Mouse (Mus musculus) adrenal gland, postnatal 4 days (tissue): ENCODE measurements around the gene Olfr1161. TPM values are rescaled to one million over a fixed set of nuclear protein-coding genes. Genes with fewer than 3 reads are reported as not detected.
"Not testable (repeated sequence)": the region's sequence is repeated elsewhere in the genome, so short reads cannot be mapped to it uniquely, and the experiment has no call there.

Source experiments
- DNase-seq, 2 experiments: peaks; one replicate each; pipeline ENCODE4 v3.0.0; 2021 to 2022; ENCODE audit warnings: low spot score in 2 of 2, mixed read lengths in 2 of 2
- long read RNA-seq, 2 experiments: library from polyadenylated mRNA; stranded (forward); transcript quantifications; one replicate each; pipeline ENCODE4 v2.0.0; 2021
- total RNA-seq, 2 experiments: library from RNA; stranded (reverse); gene quantifications; 2 replicates each; pipeline ENCODE4 v1.2.3; 2021

Gene Olfr1161
- total RNA-seq, result not detected
- long read RNA-seq, experiment 1, result 0 reads
- long read RNA-seq, experiment 2, result 0 reads

DNA sequence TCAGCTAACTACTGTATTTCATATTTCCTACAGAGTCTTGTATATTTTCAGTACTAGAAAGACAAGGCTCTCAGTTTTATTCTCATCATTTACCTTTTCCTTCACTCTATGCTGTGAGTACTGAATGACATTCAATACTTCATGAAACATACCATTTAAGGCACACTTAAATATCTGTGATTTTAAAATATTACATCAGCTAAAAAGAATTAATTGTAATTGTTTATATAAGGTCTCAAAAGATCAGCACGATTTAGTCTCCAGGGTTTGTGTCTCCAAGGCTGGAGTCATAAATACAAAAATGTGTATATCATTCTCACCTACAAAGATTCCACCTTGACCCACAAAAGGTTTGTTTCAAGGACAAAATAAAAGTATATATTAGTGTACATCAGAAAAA is at the start of gene Olfr1161:
Gene Olfr1161 (plus strand): TSS at position 301 of the 400 bp plus-strand sequence.
- not testable (repeated sequence) for DNase-seq

DNA sequence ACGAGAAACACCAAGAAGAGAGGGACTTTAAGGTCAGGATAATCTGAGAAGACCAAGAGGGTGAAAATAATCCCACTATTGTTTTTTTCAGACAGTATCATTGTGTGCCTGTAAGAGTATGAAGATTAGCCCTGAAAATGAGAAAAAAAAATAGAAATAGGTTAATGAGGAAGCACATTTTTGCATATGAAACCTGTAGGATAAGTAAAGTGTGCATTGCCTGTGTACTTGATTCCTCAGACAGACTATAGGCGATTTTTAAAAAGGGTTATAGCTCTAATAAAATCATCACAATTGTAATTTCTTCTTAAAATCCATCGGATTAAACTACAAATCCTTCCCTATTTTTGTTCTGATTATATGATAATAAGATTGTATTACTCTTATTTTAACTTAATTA is 48.0 kb upstream of the Olfr1161 start, which contains the start of gene Olfr74:
Gene Olfr74 (minus strand): TSS at position 101 of the 400 bp plus-strand sequence.
- DNase-seq, result no peak

DNA sequence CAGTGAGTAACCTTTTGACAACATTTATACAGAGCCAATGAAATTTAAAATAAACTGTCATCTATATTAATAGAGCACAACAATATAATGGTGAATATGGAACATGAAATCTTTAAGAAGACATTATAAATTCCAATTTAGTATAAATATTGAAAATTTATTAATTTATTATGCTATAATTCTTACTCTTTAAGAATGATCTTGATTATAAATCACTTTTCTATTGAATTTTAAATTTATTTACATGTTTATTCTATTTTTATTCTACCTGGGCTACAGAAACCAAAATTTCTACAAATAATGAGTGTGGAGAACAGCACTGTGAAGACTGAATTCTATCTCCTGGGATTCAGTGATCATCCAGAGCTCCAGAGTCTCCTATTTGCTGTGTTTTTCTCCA is 32.8 kb upstream of the Olfr1161 start, which contains the start of gene Olfr1158:
Gene Olfr1158 (plus strand): TSS at position 301 of the 400 bp plus-strand sequence.
- DNase-seq, result no peak

DNA sequence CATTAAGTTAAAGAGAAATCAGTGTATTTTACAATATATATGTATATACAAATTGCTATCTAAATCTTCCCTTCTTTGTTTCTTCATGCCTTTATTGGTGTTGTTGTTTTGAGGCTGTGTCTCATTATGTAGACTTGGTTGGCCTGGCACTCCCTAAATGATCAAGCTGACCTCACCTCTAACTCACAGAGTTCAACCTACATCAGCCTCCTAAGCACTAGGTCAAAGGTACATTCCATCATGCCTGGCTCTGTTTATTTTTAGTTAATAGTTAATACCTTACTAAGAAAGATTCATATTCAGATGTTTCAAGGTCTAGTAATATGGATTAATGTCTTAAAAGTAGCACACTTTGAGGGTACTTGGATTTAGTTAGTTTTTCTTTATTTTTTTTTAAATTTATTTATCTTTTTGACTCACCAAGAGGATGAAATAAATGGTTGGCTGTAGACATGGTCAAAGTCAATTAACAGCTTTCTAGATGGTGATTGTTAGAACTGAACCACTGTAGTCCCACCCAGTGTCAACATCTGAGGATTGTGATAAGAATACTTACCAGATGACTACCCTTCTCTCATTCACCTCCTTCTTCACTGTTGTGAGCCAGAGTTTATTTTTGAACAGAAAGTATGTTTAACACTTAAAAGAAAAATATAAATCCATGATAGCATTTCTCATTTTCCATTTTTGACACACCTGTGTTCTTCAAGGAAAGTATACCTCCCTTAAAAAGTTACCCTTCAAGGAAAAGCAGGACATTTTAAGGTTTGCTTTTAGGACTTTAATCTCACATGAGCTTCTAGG is 14.9 kb upstream of the Olfr1161 start, which contains the start of gene Olfr1160:
Gene Olfr1160 (minus strand): TSS at position 754 of the 804 bp plus-strand sequence.
- no peak for DNase-seq

DNA sequence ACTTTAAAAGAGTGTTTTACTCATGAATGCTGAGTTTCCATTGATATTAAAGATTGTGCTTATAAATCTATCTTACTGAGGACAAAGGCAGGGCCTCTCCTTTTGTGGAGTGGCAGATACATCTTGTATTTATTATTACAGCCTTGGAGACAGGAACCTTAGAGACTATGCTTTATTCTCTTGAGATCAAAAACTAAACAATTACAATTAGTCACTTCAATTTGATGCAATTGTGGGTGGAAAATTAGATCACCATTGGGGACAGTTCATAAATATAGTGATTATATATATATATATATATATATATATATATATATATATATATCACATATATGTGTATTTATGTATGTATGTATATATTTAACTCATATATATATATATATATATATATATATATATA is 15.0 kb downstream of the Olfr1161 start, which contains the start of gene Olfr73:
Gene Olfr73 (minus strand): TSS at position 101 of the 400 bp plus-strand sequence.
- no peak for DNase-seq

DNA sequence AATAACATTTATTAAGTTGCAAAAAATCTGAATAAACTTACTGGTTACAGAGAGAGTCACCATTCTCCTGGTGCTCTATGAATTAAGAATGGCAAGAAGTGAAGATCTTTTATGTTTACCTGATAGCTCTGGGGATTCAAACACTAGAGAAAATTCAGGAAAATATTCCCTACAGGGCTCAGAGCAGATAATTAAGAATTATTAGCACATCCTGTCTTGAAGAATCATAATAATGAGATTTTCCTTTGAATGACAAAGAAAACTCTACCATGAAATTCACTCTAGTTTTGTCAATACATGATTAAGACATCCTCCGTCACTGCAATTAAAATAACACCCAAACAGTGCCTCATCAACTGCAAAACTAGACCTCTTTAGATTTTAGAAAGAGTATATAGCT is 28.5 kb downstream of the Olfr1161 start, which contains the start of gene Olfr1162:
Gene Olfr1162 (minus strand): TSS at position 101 of the 400 bp plus-strand sequence.
- no peak for DNase-seq

DNA sequence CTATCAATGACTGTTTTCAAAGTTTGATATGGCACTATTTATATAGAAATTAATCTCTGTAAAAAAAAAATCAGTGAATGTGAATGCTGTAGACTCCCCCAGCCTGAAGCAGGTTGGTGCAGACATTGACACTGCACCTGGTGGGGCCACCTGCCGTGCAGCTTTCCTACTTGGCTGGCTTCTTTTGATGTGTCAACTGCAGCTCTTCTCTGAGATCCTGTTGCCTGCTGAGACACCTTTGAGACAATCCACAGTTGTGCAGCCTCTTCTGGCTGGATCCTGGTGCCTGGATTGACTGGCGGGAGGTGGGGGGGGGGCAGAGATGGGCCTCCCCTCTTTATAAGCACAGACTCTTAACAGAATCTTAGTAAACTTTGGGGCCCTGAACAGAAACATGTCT is 41.0 kb downstream of the Olfr1161 start:
- no peak for DNase-seq

DNA sequence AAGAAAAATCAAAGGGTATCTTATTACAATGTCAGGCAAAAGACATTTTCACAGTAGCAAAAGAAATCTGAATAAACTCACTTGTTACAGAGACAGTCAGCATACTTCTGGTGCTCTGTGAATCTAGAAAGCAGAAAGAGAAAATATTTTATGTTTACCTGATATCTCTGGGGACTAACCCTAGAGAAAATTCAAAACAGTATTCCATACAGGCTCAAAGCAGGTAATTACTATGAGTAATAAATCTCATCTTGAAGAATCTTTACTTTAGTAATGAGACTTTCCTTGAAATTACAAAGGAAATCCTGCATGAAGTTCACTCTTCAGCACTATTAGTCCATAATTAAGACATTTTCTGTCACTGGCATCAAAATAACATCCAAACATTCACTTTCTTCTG is 49.2 kb downstream of the Olfr1161 start, which contains the start of gene Olfr1163:
Gene Olfr1163 (minus strand): TSS at position 101 of the 400 bp plus-strand sequence.
- DNase-seq, result no peak

Other genes with a start within 250 kb of the Olfr1161 start
- not detected for gene Olfr152, start 243.3 kb upstream of the Olfr1161 start, total RNA-seq
- gene Olfr1143, start 222.2 kb upstream of the Olfr1161 start, total RNA-seq, result not detected
- gene Olfr1145, start 213.0 kb upstream of the Olfr1161 start, total RNA-seq, result not detected
- gene Olfr1148, start 192.2 kb upstream of the Olfr1161 start, total RNA-seq, result not detected
- not detected for gene Olfr1150-ps1, start 178.8 kb upstream of the Olfr1161 start, total RNA-seq
- not detected for gene Olfr1151, start 166.9 kb upstream of the Olfr1161 start, total RNA-seq
- gene Olfr1152, start 156.3 kb upstream of the Olfr1161 start, total RNA-seq, result not detected
- not detected for gene Olfr1153, start 127.8 kb upstream of the Olfr1161 start, total RNA-seq
- gene Olfr1154, start 117.6 kb upstream of the Olfr1161 start, total RNA-seq, result not detected
- not detected for gene Olfr1155, start 77.6 kb upstream of the Olfr1161 start, total RNA-seq
- gene Olfr1156, start 69.7 kb upstream of the Olfr1161 start, total RNA-seq, result not detected
- gene Olfr1157, start 54.5 kb upstream of the Olfr1161 start, total RNA-seq, result not detected
- not detected for gene Olfr74, start 48.1 kb upstream of the Olfr1161 start, total RNA-seq
- not detected for gene Olfr1158, start 32.7 kb upstream of the Olfr1161 start, total RNA-seq
- gene Olfr1160, start 14.5 kb upstream of the Olfr1161 start, total RNA-seq, result not detected
- gene Olfr73, start 14.9 kb downstream of the Olfr1161 start, total RNA-seq, result not detected
- gene Olfr1162, start 28.4 kb downstream of the Olfr1161 start, total RNA-seq, result not detected
- not detected for gene Olfr1163, start 49.1 kb downstream of the Olfr1161 start, total RNA-seq
- not detected for gene Olfr1164, start 71.2 kb downstream of the Olfr1161 start, total RNA-seq
- not detected for gene Olfr1166, start 105.5 kb downstream of the Olfr1161 start, total RNA-seq
- gene Olfr1167, start 132.4 kb downstream of the Olfr1161 start, total RNA-seq, result not detected
- gene Olfr1168, start 159.1 kb downstream of the Olfr1161 start, total RNA-seq, result not detected
- gene Olfr1170, start 205.6 kb downstream of the Olfr1161 start, total RNA-seq, result not detected